Mouse (Mus musculus): ENCODE data around the gene Gm11060.

- no peak for TF ChIP-seq POLR2A (IDR thresholded peaks at IDR 0.05; ENCODE audit: insufficient read depth, low read depth, low read length)
- TF ChIP-seq CTCF (IDR thresholded peaks at IDR 0.05; ENCODE audit: insufficient read depth, low read depth, low read length), result no peak
These were observed 31.6 kb downstream of the Gm11060 start for GRCm38 (mm10) chr2:105123431-105123830.

Data from olfactory bulb, adult 2 months (tissue).